Mouse (Mus musculus): ENCODE measurements around the gene Srgap3. TPM values are rescaled to one million over a fixed set of nuclear protein-coding genes. Genes with fewer than 3 reads are reported as not detected.

Srgap3 gene
- polyA plus RNA-seq, 2 experiments, result 8.4 to 14.3 TPM

DNA sequence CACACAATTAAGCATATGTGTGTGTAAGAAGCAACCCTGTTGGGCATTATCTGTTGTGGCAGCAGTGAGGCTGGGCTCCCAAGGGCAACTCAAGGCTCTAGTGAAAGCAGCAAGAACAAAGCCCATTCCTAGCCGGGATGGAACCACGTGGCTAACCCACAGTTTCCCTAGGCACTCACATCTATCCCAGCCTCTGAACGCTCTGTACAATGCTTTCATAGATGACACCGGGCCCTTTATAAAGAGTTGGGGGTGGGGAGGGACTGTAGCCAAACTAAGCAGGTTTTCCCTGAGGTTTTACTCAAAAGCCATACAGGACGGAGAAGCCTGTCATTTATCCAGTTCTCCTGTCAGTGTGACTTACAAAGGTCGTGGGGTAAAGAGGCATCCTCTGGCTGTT lies 90.0 kb downstream of the Srgap3 start:
- no peak overlapping the region for H3K4me2 ChIP-seq (replicated peaks; ENCODE audit: low read depth, low read length, severe bottlenecking)
- DNase-seq (ENCODE audit: low spot score) (no peak), ATAC-seq (ENCODE audit: low FRiP score, low read depth) (no peak)
- no peak overlapping the region for H3K4me3 ChIP-seq (replicated peaks; ENCODE audit: low read length)
- H3K27ac ChIP-seq (replicated peaks; ENCODE audit: low read depth, low read length), result no peak overlapping the region
- peaks cover 4% of the 10 kb centered on the region; the same call in 1 of the 2 replicates for H3K4me1 ChIP-seq (ENCODE audit: control insufficient read depth, insufficient read depth, low read length)
- no peak overlapping the region for H3K9ac ChIP-seq (ENCODE audit: low read depth, low read length, severe bottlenecking)
- 61% methylated on average over 6 of the region's 6 CpGs for whole genome bisulfite sequencing
- TF ChIP-seq POLR2A (IDR thresholded peaks at IDR 0.05; ENCODE audit: borderline replicate concordance, extremely low read depth, insufficient read depth, insufficient read length), result no peak
- no peaks in the 10 kb centered on the region for H3K27me3 ChIP-seq (ENCODE audit: control insufficient read depth, insufficient read depth, low read length)
- H3K36me3 ChIP-seq (ENCODE audit: control insufficient read depth, insufficient read depth, low read length), result no peaks in the 10 kb centered on the region
- H3K9me3 ChIP-seq (ENCODE audit: control insufficient read depth, low read length), result no peaks in the 10 kb centered on the region

DNA sequence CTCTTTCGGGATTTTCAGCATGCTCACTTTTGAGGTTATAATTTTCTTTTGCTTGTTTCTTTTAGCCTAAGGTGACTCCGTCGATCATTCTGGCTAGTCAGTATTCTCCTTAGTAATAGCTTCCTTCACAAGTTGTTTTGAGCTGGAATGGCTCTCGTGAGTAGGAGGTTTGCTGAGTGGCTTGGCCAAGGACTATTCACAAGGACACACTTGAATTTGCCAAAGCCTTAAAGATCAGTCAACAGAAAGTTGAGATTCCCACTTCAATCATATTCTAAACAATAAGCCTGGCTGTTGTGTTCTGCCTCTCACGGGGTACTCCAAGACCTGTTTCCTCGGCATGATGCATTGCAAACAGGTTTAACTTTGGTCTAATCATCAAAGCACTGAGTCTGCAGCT lies 91.9 kb downstream of the Srgap3 start:
- Histone ChIP-seq H3K4me2 (replicated peaks; ENCODE audit: low read depth, low read length, severe bottlenecking) (no peak overlapping the region), H3K36me3 (ENCODE audit: control insufficient read depth, insufficient read depth, low read length) (no peaks in the 10 kb centered on the region), H3K4me1 (ENCODE audit: control insufficient read depth, insufficient read depth, low read length) (peaks cover 4% of the 10 kb centered on the region; the same call in 1 of the 2 replicates), H3K9ac (ENCODE audit: low read depth, low read length, severe bottlenecking) (no peak overlapping the region), H3K27me3 (ENCODE audit: control insufficient read depth, insufficient read depth, low read length) (no peaks in the 10 kb centered on the region), H3K4me3 (replicated peaks; ENCODE audit: low read length) (no peak overlapping the region), H3K27ac (replicated peaks; ENCODE audit: low read depth, low read length) (no peak overlapping the region), H3K9me3 (ENCODE audit: control insufficient read depth, low read length) (no peaks in the 10 kb centered on the region)
- ATAC-seq (ENCODE audit: low FRiP score, low read depth) (no peak), DNase-seq (ENCODE audit: low spot score) (no peak)
- 88% methylated on average over 6 of the region's 6 CpGs for WGBS
- TF ChIP-seq POLR2A (IDR thresholded peaks at IDR 0.05; ENCODE audit: borderline replicate concordance, extremely low read depth, insufficient read depth, insufficient read length), result no peak

DNA sequence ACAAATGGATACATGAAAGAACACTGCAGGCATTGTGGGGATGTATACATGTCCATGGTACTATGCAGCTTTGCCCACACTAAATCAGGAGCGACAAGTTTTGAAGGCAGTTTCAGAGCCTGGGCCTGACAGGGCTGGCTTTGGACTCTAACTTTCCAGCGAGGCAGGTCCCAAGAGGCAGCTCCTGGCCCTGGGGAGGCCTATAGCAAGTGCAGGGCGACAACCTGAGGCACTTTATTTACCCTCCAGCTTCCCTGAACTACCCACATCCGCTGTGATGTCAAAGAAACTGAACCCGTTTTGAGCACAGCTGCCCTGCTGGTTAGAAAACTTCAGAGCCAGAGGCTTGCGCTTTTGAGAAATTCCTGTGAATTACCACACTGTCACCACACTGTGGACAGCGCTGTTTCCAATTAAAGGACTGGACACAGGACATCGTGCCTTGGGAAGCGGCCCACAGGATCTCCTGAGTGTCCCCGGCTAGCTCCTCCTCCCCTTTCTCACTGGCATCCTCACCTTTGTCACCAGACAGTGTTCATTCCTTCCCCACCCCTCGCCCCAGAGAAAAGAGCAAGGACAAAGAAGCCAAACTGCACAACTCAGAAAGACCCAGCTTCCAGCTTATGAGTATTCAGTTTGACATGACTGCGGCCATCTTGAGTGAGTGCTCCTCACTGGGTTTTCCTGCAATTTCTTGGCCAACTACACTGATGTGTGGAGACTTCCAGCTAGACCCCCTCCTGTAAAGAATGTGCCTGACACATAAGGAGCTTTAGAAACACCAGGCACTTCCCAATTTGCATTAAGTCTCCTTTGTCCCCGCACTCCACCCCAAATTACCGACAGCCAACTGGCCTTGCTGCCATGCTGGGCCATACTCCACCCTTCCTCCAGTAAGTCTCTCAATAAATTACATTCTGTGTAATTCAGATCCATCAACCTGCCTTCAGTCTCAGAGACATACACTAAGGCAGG lies 94.5 kb downstream of the Srgap3 start:
- DNase-seq (ENCODE audit: low spot score) (no peak), ATAC-seq (ENCODE audit: low FRiP score, low read depth) (no peak)
- H3K36me3 ChIP-seq (ENCODE audit: control insufficient read depth, insufficient read depth, low read length), result no peaks in the 10 kb centered on the region
- no peak overlapping the region for H3K4me2 ChIP-seq (replicated peaks; ENCODE audit: low read depth, low read length, severe bottlenecking)
- no peak overlapping the region for H3K9ac ChIP-seq (ENCODE audit: low read depth, low read length, severe bottlenecking)
- H3K27me3 ChIP-seq (ENCODE audit: control insufficient read depth, insufficient read depth, low read length), result no peaks in the 10 kb centered on the region
- H3K4me1 ChIP-seq (ENCODE audit: control insufficient read depth, insufficient read depth, low read length), result peaks cover 4% of the 10 kb centered on the region; the same call in 1 of the 2 replicates
- no peak overlapping the region for H3K27ac ChIP-seq (replicated peaks; ENCODE audit: low read depth, low read length)
- no peaks in the 10 kb centered on the region for H3K9me3 ChIP-seq (ENCODE audit: control insufficient read depth, low read length)
- H3K4me3 ChIP-seq (replicated peaks; ENCODE audit: low read length), result no peak overlapping the region
- 54% methylated on average over 14 of the region's 14 CpGs for WGBS
- no peak for TF ChIP-seq POLR2A (IDR thresholded peaks at IDR 0.05; ENCODE audit: borderline replicate concordance, extremely low read depth, insufficient read depth, insufficient read length)

DNA sequence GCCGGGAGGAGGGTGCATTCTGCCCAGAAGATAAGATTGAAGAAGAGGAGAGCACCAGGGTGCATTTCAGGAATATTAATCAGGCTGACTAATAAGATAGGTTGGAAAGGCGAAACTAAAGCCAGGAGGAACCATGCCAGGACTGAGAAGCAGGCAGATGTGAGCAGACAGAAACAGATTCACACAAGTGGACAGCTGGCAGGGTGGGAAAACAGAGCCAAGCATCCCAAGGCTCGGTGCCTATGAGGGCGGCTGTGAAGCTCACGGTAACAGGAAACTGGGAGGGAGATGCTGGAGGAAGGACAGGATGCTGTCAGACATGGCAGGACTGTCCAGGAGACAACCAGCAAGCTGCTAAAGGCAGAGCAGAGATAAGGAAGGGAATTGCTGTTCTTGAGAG lies 96.3 kb downstream of the Srgap3 start:
- no peak for ATAC-seq (ENCODE audit: low FRiP score, low read depth)
- H3K4me3 ChIP-seq (replicated peaks; ENCODE audit: low read length), result no peak overlapping the region
- peaks cover 4% of the 10 kb centered on the region; the same call in 1 of the 2 replicates for H3K4me1 ChIP-seq (ENCODE audit: control insufficient read depth, insufficient read depth, low read length)

GRCm38 (mm10) chr6:112848629-112849180 lies 98.4 kb downstream of the Srgap3 start:
- peaks cover 4% of the 10 kb centered on the region; the same call in 1 of the 2 replicates for H3K4me1 ChIP-seq (ENCODE audit: control insufficient read depth, insufficient read depth, low read length)
- no peaks in the 10 kb centered on the region for H3K9me3 ChIP-seq (ENCODE audit: control insufficient read depth, low read length)
- no peak overlapping the region for H3K9ac ChIP-seq (ENCODE audit: low read depth, low read length, severe bottlenecking)
- 86% methylated on average over 8 of the region's 8 CpGs for WGBS
- H3K4me3 ChIP-seq (replicated peaks; ENCODE audit: low read length), result no peak overlapping the region
- no peak overlapping the region for H3K27ac ChIP-seq (replicated peaks; ENCODE audit: low read depth, low read length)
- H3K4me2 ChIP-seq (replicated peaks; ENCODE audit: low read depth, low read length, severe bottlenecking), result no peak overlapping the region
- no peak for DNase-seq (ENCODE audit: low spot score)
- H3K27me3 ChIP-seq (ENCODE audit: control insufficient read depth, insufficient read depth, low read length), result no peaks in the 10 kb centered on the region
- no peaks in the 10 kb centered on the region for H3K36me3 ChIP-seq (ENCODE audit: control insufficient read depth, insufficient read depth, low read length)
- no peak for ATAC-seq (ENCODE audit: low FRiP score, low read depth)
- no peak for TF ChIP-seq POLR2A (IDR thresholded peaks at IDR 0.05; ENCODE audit: borderline replicate concordance, extremely low read depth, insufficient read depth, insufficient read length)

More for the DNA sequence above, 96.3 kb downstream of the Srgap3 start:
- no peak for DNase-seq (ENCODE audit: low spot score)
- TF ChIP-seq POLR2A (IDR thresholded peaks at IDR 0.05; ENCODE audit: borderline replicate concordance, extremely low read depth, insufficient read depth, insufficient read length), result no peak
- Histone ChIP-seq H3K27me3 (ENCODE audit: control insufficient read depth, insufficient read depth, low read length) (no peaks in the 10 kb centered on the region), H3K36me3 (ENCODE audit: control insufficient read depth, insufficient read depth, low read length) (no peaks in the 10 kb centered on the region), H3K4me2 (replicated peaks; ENCODE audit: low read depth, low read length, severe bottlenecking) (no peak overlapping the region), H3K9me3 (ENCODE audit: control insufficient read depth, low read length) (no peaks in the 10 kb centered on the region), H3K9ac (ENCODE audit: low read depth, low read length, severe bottlenecking) (no peak overlapping the region), H3K27ac (replicated peaks; ENCODE audit: low read depth, low read length) (no peak overlapping the region)
- WGBS, result 66% methylated on average over 5 of the region's 5 CpGs
